Mouse (Mus musculus) testis, adult 2 months (tissue): ENCODE data around the gene Tmem35b.

Experiments
- CTCF ChIP-seq: fragments of 200-500 bp; IDR thresholded peaks from 2 replicates; pipeline ENCODE4 v1.5.1; 2012; ENCODE audit warnings: low read depth, mild to moderate bottlenecking, inconsistent platforms, low read length, moderate library complexity; ENCODE audit not compliant: control insufficient read depth, insufficient read depth, insufficient replicate concordance
- POLR2A ChIP-seq: fragments of 200-500 bp; IDR thresholded peaks from 2 replicates; pipeline ENCODE4 v1.6.1; 2012; ENCODE audit warnings: low read depth, mild to moderate bottlenecking, inconsistent platforms, low read length, moderate library complexity; ENCODE audit not compliant: control insufficient read depth

DNA sequence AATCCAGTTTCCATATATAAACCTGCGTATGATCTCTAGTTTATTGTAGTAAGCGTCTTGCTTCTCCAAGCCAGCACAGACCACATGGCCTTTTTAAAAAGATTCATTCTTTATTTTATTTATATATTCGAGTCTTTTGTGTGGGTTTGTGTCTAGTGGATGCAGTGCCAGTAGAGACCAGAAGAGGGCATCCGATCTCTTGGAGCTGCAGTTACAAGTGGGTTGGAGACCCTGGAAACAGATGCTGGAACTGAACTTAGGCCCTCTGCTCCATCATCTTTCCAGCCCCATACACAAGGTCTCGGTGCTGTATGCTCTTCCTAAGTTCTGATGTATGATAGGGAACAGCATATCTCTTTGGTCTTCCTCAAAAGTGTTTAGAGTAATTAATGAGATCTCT is 32.3 kb downstream of the Tmem35b start:
- TF ChIP-seq POLR2A (no peak), CTCF (no peak)
